Mouse (Mus musculus) leukemia stem cell, adult 10-12 weeks (primary cell): ENCODE measurements around the gene Nps. TPM values are rescaled to one million over a fixed set of nuclear protein-coding genes. Genes with fewer than 3 reads are reported as not detected.

ENCODE experiments used
- polyA plus RNA-seq: library from polyadenylated mRNA; stranded (reverse); fragments of >175 nt; gene quantifications from 2 replicates; pipeline ENCODE4 v1.2.3, GENCODE M21; 2012; ENCODE audit warnings: low replicate concordance

The Nps gene
- not detected in 2 replicates for polyA plus RNA-seq

DNA sequence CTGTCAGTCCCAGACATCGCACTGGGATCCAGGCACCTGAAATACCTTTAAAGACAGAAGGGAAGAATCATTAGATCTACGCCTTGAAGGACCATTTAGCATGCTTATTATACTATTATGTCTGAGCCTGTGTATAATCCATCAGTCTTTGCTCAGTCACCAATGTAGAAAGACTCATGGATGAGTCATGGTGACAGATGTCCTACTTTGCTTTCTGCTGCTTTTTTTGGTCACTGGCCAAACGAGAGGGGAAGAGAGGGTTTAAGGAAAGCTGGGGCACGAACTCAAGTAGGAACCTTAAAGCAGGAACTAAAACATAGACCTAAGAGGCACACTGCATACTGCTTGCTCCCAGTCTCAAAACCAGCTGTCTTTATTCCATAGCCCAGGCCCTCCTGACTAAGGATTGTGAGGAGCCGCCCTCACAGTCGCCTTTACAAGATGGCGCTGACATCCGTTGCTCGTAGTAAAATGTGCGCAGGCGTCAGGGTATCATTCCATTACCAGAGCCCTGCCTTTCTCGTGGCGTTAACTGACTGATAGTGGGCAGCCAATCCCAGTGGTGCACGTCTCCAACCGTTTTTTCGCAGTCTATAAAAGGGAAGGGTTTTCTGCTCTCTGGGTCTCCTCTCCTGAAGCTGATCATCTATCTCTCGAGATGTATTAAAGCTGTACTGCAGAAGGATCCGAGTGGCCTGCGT, at the start of gene Nps:
TSS of gene Nps (plus strand) at position 651 of the 701 bp plus-strand sequence.

Other genes starting within 250 kb of the Nps start
- not detected in 2 replicates for gene Foxi2, start 151.6 kb downstream of the Nps start, polyA plus RNA-seq